Mouse (Mus musculus) lung, embryonic 14.5 days (tissue): Measurements from ENCODE around the gene Krtap9-3. TPM values are rescaled to one million over a fixed set of nuclear protein-coding genes. Genes with fewer than 3 reads are reported as not detected.

Experiments
- ATAC-seq: fragments of 200-750 bp; cut with Nextera tagmentation; 2 replicates; pipeline ENCODE4 v1.8.0; 2017; ENCODE audit warnings: mild to moderate bottlenecking, moderate TSS enrichment, moderate library complexity; ENCODE audit not compliant: insufficient read depth
- DNase-seq: peaks from one replicate; pipeline ENCODE4 v3.0.0-alpha.2; 2015
- H3K27ac ChIP-seq: fragments of 300-500 bp; sonication (generic); 2 replicates; pipeline ENCODE4 v1.5.1; 2014; ENCODE audit warnings: low read depth, mild to moderate bottlenecking, moderate library complexity
- H3K27me3 ChIP-seq: fragments of 300-500 bp; sonication (generic); 2 replicates; pipeline ENCODE4 v1.6.1; 2014; ENCODE audit warnings: low read length, control low read depth; ENCODE audit not compliant: insufficient read depth
- H3K36me3 ChIP-seq: fragments of 300-500 bp; sonication (generic); 2 replicates; pipeline ENCODE4 v1.6.1; 2014; ENCODE audit warnings: control low read depth; ENCODE audit not compliant: insufficient read depth
- H3K4me1 ChIP-seq: fragments of 300-500 bp; sonication (generic); 2 replicates; pipeline ENCODE4 v1.6.1; 2014; ENCODE audit warnings: antibody characterized with exemption, control low read depth; ENCODE audit not compliant: insufficient read depth
- H3K4me2 ChIP-seq: fragments of 300-500 bp; sonication (generic); 2 replicates; pipeline ENCODE4 v1.6.1; 2014; ENCODE audit warnings: mild to moderate bottlenecking
- H3K4me3 ChIP-seq: fragments of 300-500 bp; sonication (generic); 2 replicates; pipeline ENCODE4 v1.5.1; 2014; ENCODE audit warnings: low read depth, low read length
- H3K9ac ChIP-seq: fragments of 300-500 bp; sonication (generic); 2 replicates; pipeline ENCODE4 v1.6.1; 2014
- H3K9me3 ChIP-seq: fragments of 300-500 bp; sonication (generic); 2 replicates; pipeline ENCODE4 v1.6.1; 2016; ENCODE audit warnings: low read depth, low read length, control low read depth
- CTCF ChIP-seq: IDR thresholded peaks from 2 replicates; pipeline ENCODE4 v1.5.1; 2016; ENCODE audit warnings: antibody characterized with exemption, low read depth
- WGBS: fragments of 180-500 bp; shearing (Covaris S2); extraction: QIAGEN DNeasy Blood & Tissue Kit; methylation state at CpG from one replicate; pipeline ENCODE4 v1.1.7; 2014; 5-methylcytosine and 5-hydroxymethylcytosine counted together
- polyA plus RNA-seq: library from polyadenylated mRNA; unstranded; fragments of >200 nt; fragmentation: Nextera tagmentation; extraction: Ambion mirVana; gene quantifications from 2 replicates; pipeline ENCODE4 v1.2.1, GENCODE M21; 2014

The Krtap9-3 gene
- polyA plus RNA-seq, 1 experiment from 2014 or later, result not detected

GRCm38 (mm10) chr11:99590981-99591380 lies 6.9 kb downstream of the Krtap9-3 start, which contains the start of gene Krtap1-3:
Gene Krtap1-3 (minus strand): TSS chr11:99591339.
- H3K4me1 ChIP-seq, result no peaks in the 10 kb centered on the region
- WGBS, result 70% methylated on average over 6 of the region's 6 CpGs
- H3K36me3 ChIP-seq, result no peaks in the 10 kb centered on the region
- H3K4me3 ChIP-seq, result no peak within 1 kb of the TSS
- no peaks in the 10 kb centered on the region for H3K9me3 ChIP-seq
- DNase-seq (no peak), ATAC-seq (no peak)
- H3K9ac ChIP-seq, result no peak within 1 kb of the TSS
- H3K27me3 ChIP-seq, result no peaks in the 10 kb centered on the region
- no peak within 1 kb of the TSS for H3K4me2 ChIP-seq
- no peak for TF ChIP-seq CTCF
- no peak within 1 kb of the TSS for H3K27ac ChIP-seq

- no peak overlapping the region for H3K4me2 ChIP-seq
- no peak overlapping the region for H3K4me3 ChIP-seq
- H3K9ac ChIP-seq, result no peak overlapping the region
- no peaks in the 10 kb centered on the region for H3K9me3 ChIP-seq
- ATAC-seq, result no peak
- peak; percentile 13 for DNase-seq
- no peak overlapping the region for H3K27ac ChIP-seq
- WGBS, result 78% methylated on average over 7 of the region's 7 CpGs
- no peaks in the 10 kb centered on the region for H3K4me1 ChIP-seq
- TF ChIP-seq CTCF, result no peak
- no peaks in the 10 kb centered on the region for H3K27me3 ChIP-seq
- no peaks in the 10 kb centered on the region for H3K36me3 ChIP-seq
Observed at GRCm38 (mm10) chr11:99585096-99585495, 12.8 kb downstream of the Krtap9-3 start.

- Histone ChIP-seq H3K4me3 (no peak within 1 kb of the TSS), H3K36me3 (no peaks in the 10 kb centered on the region), H3K27me3 (no peaks in the 10 kb centered on the region), H3K4me2 (no peak within 1 kb of the TSS), H3K4me1 (no peaks in the 10 kb centered on the region), H3K9ac (no peak within 1 kb of the TSS), H3K27ac (no peak within 1 kb of the TSS), H3K9me3 (no peaks in the 10 kb centered on the region)
- no peak for TF ChIP-seq CTCF
- no peak for ATAC-seq
- WGBS, result 73% methylated on average over 5 of the region's 5 CpGs
- DNase-seq, result no peak
Observed at GRCm38 (mm10) chr11:99583245-99583704, 14.6 kb downstream of the Krtap9-3 start, which contains the start of gene Krtap1-4. Gene Krtap1-4 (minus strand): TSS chr11:99583654.

GRCm38 (mm10) chr11:99581564-99581963 lies 16.3 kb downstream of the Krtap9-3 start:
- Histone ChIP-seq H3K27ac (no peak overlapping the region), H3K4me3 (no peak overlapping the region), H3K9ac (no peak overlapping the region), H3K9me3 (no peaks in the 10 kb centered on the region), H3K4me1 (no peaks in the 10 kb centered on the region), H3K36me3 (no peaks in the 10 kb centered on the region), H3K27me3 (no peaks in the 10 kb centered on the region), H3K4me2 (no peak overlapping the region)
- peak; percentile 11 for DNase-seq
- no peak for ATAC-seq
- no peak for TF ChIP-seq CTCF
- WGBS, result 65% methylated on average over 6 of the region's 6 CpGs

GRCm38 (mm10) chr11:99581051-99581450 lies 16.9 kb downstream of the Krtap9-3 start:
- 83% methylated on average over 5 of the region's 5 CpGs for WGBS
- DNase-seq (no peak), ATAC-seq (no peak)
- Histone ChIP-seq H3K27me3 (no peaks in the 10 kb centered on the region), H3K9ac (no peak overlapping the region), H3K4me2 (no peak overlapping the region), H3K4me3 (no peak overlapping the region), H3K36me3 (no peaks in the 10 kb centered on the region), H3K9me3 (no peaks in the 10 kb centered on the region), H3K27ac (no peak overlapping the region), H3K4me1 (no peaks in the 10 kb centered on the region)
- no peak for TF ChIP-seq CTCF

- no peaks in the 10 kb centered on the region for H3K27me3 ChIP-seq
- ATAC-seq (no peak), DNase-seq (no peak)
- no peak for TF ChIP-seq CTCF
- no peaks in the 10 kb centered on the region for H3K9me3 ChIP-seq
- H3K27ac ChIP-seq, result no peak within 1 kb of the TSS
- H3K4me2 ChIP-seq, result no peak within 1 kb of the TSS
- WGBS, result 84% methylated on average over 6 of the region's 6 CpGs
- no peak within 1 kb of the TSS for H3K9ac ChIP-seq
- no peaks in the 10 kb centered on the region for H3K36me3 ChIP-seq
- H3K4me3 ChIP-seq, result no peak within 1 kb of the TSS
- H3K4me1 ChIP-seq, result no peaks in the 10 kb centered on the region
Observed at GRCm38 (mm10) chr11:99580636-99581035, 17.3 kb downstream of the Krtap9-3 start, which contains the start of gene Krtap1-5. Gene Krtap1-5 (minus strand): TSS chr11:99581016.

GRCm38 (mm10) chr11:99574106-99574505 lies 23.8 kb downstream of the Krtap9-3 start:
- H3K9ac ChIP-seq, result no peak overlapping the region
- no peak overlapping the region for H3K4me3 ChIP-seq
- H3K4me2 ChIP-seq, result peak overlapping the region; percentile 46
- no peaks in the 10 kb centered on the region for H3K9me3 ChIP-seq
- no peaks in the 10 kb centered on the region for H3K4me1 ChIP-seq
- ATAC-seq (peak; percentile 62; the same call in 1 of the 2 replicates), DNase-seq (peak; percentile 91)
- no peaks in the 10 kb centered on the region for H3K27me3 ChIP-seq
- peak; percentile 93 for TF ChIP-seq CTCF
- H3K36me3 ChIP-seq, result no peaks in the 10 kb centered on the region
- under 1% methylated on average over 7 of the region's 7 CpGs for WGBS
- H3K27ac ChIP-seq, result no peak overlapping the region
